Mouse (Mus musculus) embryonic facial prominence, embryonic 15.5 days (tissue): Measurements from ENCODE around the gene 1700057G04Rik. TPM values are rescaled to one million over a fixed set of nuclear protein-coding genes. Genes with fewer than 3 reads are reported as not detected.
"Not testable (repeated sequence)": the region's sequence is repeated elsewhere in the genome, so short reads cannot be mapped to it uniquely, and the experiment has no call there.

Source experiments
- ATAC-seq: fragments of 200-750 bp; cut with Nextera tagmentation; 2 replicates; pipeline ENCODE4 v1.8.0; 2017; ENCODE audit warnings: low read depth, moderate TSS enrichment; ENCODE audit not compliant: insufficient number of reproducible peaks, low FRiP score, low TSS enrichment
- H3K27ac ChIP-seq: fragments of 300-500 bp; sonication (generic); replicated peaks from 2 replicates; pipeline ENCODE4 v1.5.1; 2015; ENCODE audit warnings: mild to moderate bottlenecking, inconsistent platforms
- H3K27me3 ChIP-seq: fragments of 300-500 bp; sonication (generic); 2 replicates; pipeline ENCODE4 v1.6.1; 2015; ENCODE audit warnings: inconsistent platforms
- H3K36me3 ChIP-seq: fragments of 300-500 bp; sonication (generic); 2 replicates; pipeline ENCODE4 v1.6.1; 2015; ENCODE audit warnings: mild to moderate bottlenecking, inconsistent platforms
- H3K4me1 ChIP-seq: fragments of 300-500 bp; sonication (generic); 2 replicates; pipeline ENCODE4 v1.6.1; 2015; ENCODE audit warnings: inconsistent platforms
- H3K4me2 ChIP-seq: fragments of 300-500 bp; sonication (generic); replicated peaks from 2 replicates; pipeline ENCODE4 v1.6.1; 2015; ENCODE audit warnings: mild to moderate bottlenecking, inconsistent platforms
- H3K4me3 ChIP-seq: fragments of 300-500 bp; sonication (generic); replicated peaks from 2 replicates; pipeline ENCODE4 v1.5.1; 2015; ENCODE audit warnings: mild to moderate bottlenecking, inconsistent platforms
- H3K9ac ChIP-seq: fragments of 300-500 bp; sonication (generic); 2 replicates; pipeline ENCODE4 v1.6.1; 2015; ENCODE audit warnings: inconsistent platforms
- H3K9me3 ChIP-seq: fragments of 300-500 bp; sonication (generic); replicated peaks from 2 replicates; pipeline ENCODE4 v1.6.1; 2016; ENCODE audit warnings: inconsistent platforms
- WGBS: fragments of 180-500 bp; shearing (Covaris S2); methylation state at CpG from one replicate; pipeline ENCODE4 v1.1.7; 2015; 5-methylcytosine and 5-hydroxymethylcytosine counted together
- polyA plus RNA-seq: library from polyadenylated mRNA; unstranded; fragments of >200 nt; fragmentation: Nextera tagmentation; extraction: Ambion mirVana; gene quantifications from 2 replicates; pipeline ENCODE4 v1.2.1, GENCODE M21; 2015

The 1700057G04Rik gene
- polyA plus RNA-seq, 1 experiment from 2014 or later = not detected

DNA sequence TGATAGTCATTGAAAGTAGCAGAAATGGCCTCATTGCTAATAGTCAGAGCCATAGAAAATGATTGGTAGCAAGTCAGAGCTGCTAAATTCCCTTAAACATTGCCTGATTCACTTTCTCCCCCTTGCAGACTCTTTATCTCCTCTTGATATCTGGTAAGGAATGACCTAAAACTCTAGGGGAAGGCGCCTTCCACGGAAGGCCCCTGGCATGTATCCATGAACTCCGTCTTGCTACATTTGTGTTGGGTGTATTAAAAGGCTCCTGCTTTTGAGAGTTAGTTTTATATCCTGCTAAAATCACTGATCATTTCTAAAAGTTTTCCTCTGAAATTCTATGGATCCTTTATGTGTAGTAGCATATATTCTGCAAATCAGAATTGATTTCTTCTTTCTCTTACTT lies 7.6 kb downstream of the 1700057G04Rik start:
- WGBS = 88% methylated on average over 3 of the region's 3 CpGs
- Histone ChIP-seq H3K4me3 (no peak overlapping the region), H3K4me2 (no peak overlapping the region), H3K9me3 (no peaks in the 10 kb centered on the region), H3K36me3 (no peaks in the 10 kb centered on the region), H3K9ac (no peak overlapping the region), H3K27ac (no peak overlapping the region), H3K27me3 (no peaks in the 10 kb centered on the region), H3K4me1 (no peaks in the 10 kb centered on the region)
- ATAC-seq = no peak

GRCm38 (mm10) chr9:92325936-92326335 lies 16.8 kb downstream of the 1700057G04Rik start:
- not testable (repeated sequence) for H3K36me3 ChIP-seq, H3K9me3 ChIP-seq, H3K4me2 ChIP-seq, H3K27ac ChIP-seq, H3K4me3 ChIP-seq, ATAC-seq, H3K4me1 ChIP-seq, H3K27me3 ChIP-seq, H3K9ac ChIP-seq
- 57% methylated on average over 9 of the region's 9 CpGs for WGBS

GRCm38 (mm10) chr9:92326813-92327212 lies 17.6 kb downstream of the 1700057G04Rik start:
- 85% methylated on average over 4 of the region's 4 CpGs for whole genome bisulfite sequencing

GRCm38 (mm10) chr9:92331383-92331782 lies 22.2 kb downstream of the 1700057G04Rik start:
- Histone ChIP-seq H3K9ac (no peak overlapping the region), H3K36me3 (no peaks in the 10 kb centered on the region), H3K4me3 (no peak overlapping the region), H3K27me3 (no peaks in the 10 kb centered on the region), H3K27ac (no peak overlapping the region), H3K4me2 (no peak overlapping the region), H3K4me1 (no peaks in the 10 kb centered on the region), H3K9me3 (no peaks in the 10 kb centered on the region)
- 92% methylated on average over 4 of the region's 4 CpGs for WGBS
- no peak for ATAC-seq

More at GRCm38 (mm10) chr9:92326813-92327212, 17.6 kb downstream of the 1700057G04Rik start:
- Histone ChIP-seq H3K9ac (no peak overlapping the region), H3K4me1 (no peaks in the 10 kb centered on the region), H3K36me3 (no peaks in the 10 kb centered on the region), H3K27me3 (no peaks in the 10 kb centered on the region), H3K4me3 (no peak overlapping the region), H3K4me2 (no peak overlapping the region), H3K27ac (no peak overlapping the region), H3K9me3 (no peaks in the 10 kb centered on the region)
- ATAC-seq = no peak

DNA sequence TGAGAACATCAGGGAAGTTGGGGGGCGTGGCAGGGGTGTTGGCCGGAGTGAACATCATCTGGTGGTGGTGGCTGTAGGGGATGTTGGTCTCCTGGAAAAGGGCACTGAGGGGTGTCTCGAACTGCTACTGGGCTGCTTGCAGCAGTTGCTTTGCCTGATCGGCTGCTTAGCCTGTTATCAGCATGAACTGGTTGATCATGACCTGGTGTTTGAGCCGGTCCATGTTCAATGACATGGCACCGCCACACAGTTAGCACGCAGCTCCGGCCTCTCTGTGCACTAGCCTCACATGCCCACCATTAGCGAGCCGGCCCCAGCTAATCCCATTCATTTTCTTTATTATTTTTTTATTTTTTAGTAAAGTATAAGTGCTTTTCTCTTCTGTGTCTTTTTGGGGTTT lies 25.7 kb downstream of the 1700057G04Rik start:
- H3K4me1 ChIP-seq = no peaks in the 10 kb centered on the region

DNA sequence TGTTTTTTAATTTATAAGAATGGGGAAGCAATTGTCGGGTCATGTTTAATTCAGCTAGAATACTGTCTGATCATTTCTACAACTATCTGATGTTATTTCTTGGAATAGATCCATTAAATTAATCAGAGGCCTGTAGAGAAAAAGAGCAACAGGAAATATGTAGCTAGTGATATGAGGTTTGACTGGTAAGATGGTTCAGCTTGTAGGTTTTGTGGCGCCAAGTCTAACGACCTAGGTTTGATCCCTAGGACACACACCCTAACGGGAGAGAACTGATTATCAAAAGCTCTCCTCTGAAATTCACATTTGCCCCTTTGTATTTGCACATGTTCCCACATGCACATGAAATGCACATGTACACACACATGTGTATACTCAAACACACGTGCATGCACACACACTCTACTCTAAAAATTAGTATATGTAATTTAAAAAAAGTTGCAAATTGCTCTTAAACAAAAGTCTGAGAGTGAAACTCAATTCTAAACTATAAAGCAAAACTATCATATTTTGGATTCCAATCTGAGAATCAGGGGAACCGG lies 26.2 kb downstream of the 1700057G04Rik start:
- Histone ChIP-seq H3K4me3 (no peak overlapping the region), H3K27ac (no peak overlapping the region), H3K36me3 (no peaks in the 10 kb centered on the region), H3K27me3 (no peaks in the 10 kb centered on the region), H3K9me3 (no peaks in the 10 kb centered on the region), H3K4me2 (no peak overlapping the region), H3K9ac (no peak overlapping the region), H3K4me1 (no peaks in the 10 kb centered on the region)
- no peak for ATAC-seq
- 83% methylated on average over 6 of the region's 6 CpGs for WGBS

More for the DNA sequence above, 25.7 kb downstream of the 1700057G04Rik start:
- no peaks in the 10 kb centered on the region for H3K27me3 ChIP-seq
- H3K4me2 ChIP-seq = no peak overlapping the region
- H3K36me3 ChIP-seq = no peaks in the 10 kb centered on the region
- H3K4me3 ChIP-seq = no peak overlapping the region
- H3K9ac ChIP-seq = no peak overlapping the region
- ATAC-seq = no peak
- no peaks in the 10 kb centered on the region for H3K9me3 ChIP-seq
- 93% methylated on average over 10 of the region's 10 CpGs for WGBS
- H3K27ac ChIP-seq = no peak overlapping the region

GRCm38 (mm10) chr9:92337063-92337462 lies 27.9 kb downstream of the 1700057G04Rik start:
- H3K27ac ChIP-seq = no peak overlapping the region
- no peaks in the 10 kb centered on the region for H3K4me1 ChIP-seq
- H3K4me2 ChIP-seq = no peak overlapping the region
- no peaks in the 10 kb centered on the region for H3K36me3 ChIP-seq
- no peaks in the 10 kb centered on the region for H3K9me3 ChIP-seq
- 78% methylated on average over 1 of the region's 1 CpGs for WGBS
- H3K27me3 ChIP-seq = no peaks in the 10 kb centered on the region
- ATAC-seq = no peak
- no peak overlapping the region for H3K9ac ChIP-seq
- no peak overlapping the region for H3K4me3 ChIP-seq

- ATAC-seq = no peak
- no peak overlapping the region for H3K9ac ChIP-seq
- WGBS = 78% methylated on average over 3 of the region's 3 CpGs
- H3K4me1 ChIP-seq = no peaks in the 10 kb centered on the region
- no peaks in the 10 kb centered on the region for H3K27me3 ChIP-seq
- H3K4me2 ChIP-seq = no peak overlapping the region
- no peaks in the 10 kb centered on the region for H3K36me3 ChIP-seq
- no peak overlapping the region for H3K4me3 ChIP-seq
- H3K9me3 ChIP-seq = no peaks in the 10 kb centered on the region
- H3K27ac ChIP-seq = no peak overlapping the region
These were observed 28.5 kb downstream of the 1700057G04Rik start for GRCm38 (mm10) chr9:92337661-92338060.

DNA sequence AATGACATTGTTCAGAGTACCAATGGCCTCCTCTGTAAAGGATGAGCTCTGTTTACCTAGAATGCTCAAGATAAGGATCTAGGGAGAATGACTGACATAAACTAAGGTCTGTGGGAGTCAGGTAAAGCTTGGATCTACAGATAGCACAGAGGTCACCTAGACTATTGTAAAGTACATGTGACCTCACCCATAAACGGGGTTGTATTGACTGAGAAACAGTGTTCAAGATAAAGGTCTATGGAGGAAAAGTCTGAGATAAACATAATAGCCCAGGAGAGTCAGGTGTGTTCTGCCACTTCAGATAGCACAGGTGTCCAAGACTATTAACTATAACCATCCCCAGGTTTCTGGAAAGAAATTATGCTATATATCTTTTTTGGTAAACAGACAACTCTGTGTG lies 29.8 kb downstream of the 1700057G04Rik start:
- Histone ChIP-seq H3K27me3 (no peaks in the 10 kb centered on the region), H3K9ac (no peak overlapping the region), H3K9me3 (no peaks in the 10 kb centered on the region), H3K4me2 (no peak overlapping the region), H3K4me3 (no peak overlapping the region), H3K36me3 (no peaks in the 10 kb centered on the region), H3K27ac (no peak overlapping the region), H3K4me1 (no peaks in the 10 kb centered on the region)
- no peak for ATAC-seq
- WGBS = 73% methylated on average over 1 of the region's 1 CpGs

- no peak overlapping the region for H3K9ac ChIP-seq
- no peak overlapping the region for H3K4me2 ChIP-seq
- no peak overlapping the region for H3K4me3 ChIP-seq
- H3K27me3 ChIP-seq = no peaks in the 10 kb centered on the region
- no peak for ATAC-seq
- no peaks in the 10 kb centered on the region for H3K4me1 ChIP-seq
- no peak overlapping the region for H3K27ac ChIP-seq
- no peaks in the 10 kb centered on the region for H3K36me3 ChIP-seq
- H3K9me3 ChIP-seq = no peaks in the 10 kb centered on the region
- 88% methylated on average over 1 of the region's 1 CpGs for WGBS
These were observed 42.7 kb downstream of the 1700057G04Rik start for GRCm38 (mm10) chr9:92351924-92352323.

- no peak overlapping the region for H3K4me2 ChIP-seq
- no peaks in the 10 kb centered on the region for H3K27me3 ChIP-seq
- no peak overlapping the region for H3K4me3 ChIP-seq
- H3K9me3 ChIP-seq = no peaks in the 10 kb centered on the region
- no peak overlapping the region for H3K9ac ChIP-seq
- no peak overlapping the region for H3K27ac ChIP-seq
- 72% methylated on average over 3 of the region's 3 CpGs for WGBS
- H3K36me3 ChIP-seq = no peaks in the 10 kb centered on the region
- H3K4me1 ChIP-seq = no peaks in the 10 kb centered on the region
- ATAC-seq = no peak
These were observed 44.1 kb downstream of the 1700057G04Rik start for GRCm38 (mm10) chr9:92353306-92353705.

- Histone ChIP-seq H3K27me3 (no peaks in the 10 kb centered on the region), H3K9ac (no peak overlapping the region), H3K4me3 (no peak overlapping the region), H3K27ac (no peak overlapping the region), H3K9me3 (no peaks in the 10 kb centered on the region), H3K36me3 (no peaks in the 10 kb centered on the region), H3K4me1 (peaks cover 4% of the 10 kb centered on the region; the same call in 1 of the 2 replicates), H3K4me2 (no peak overlapping the region)
- no peak for ATAC-seq
- 63% methylated on average over 1 of the region's 1 CpGs for WGBS
These were observed 51.6 kb downstream of the 1700057G04Rik start for GRCm38 (mm10) chr9:92360691-92361310.
